Mouse (Mus musculus): ENCODE data around the gene Dnase1l3.
"Not testable (repeated sequence)": the region's sequence is repeated elsewhere in the genome, so short reads cannot be mapped to it uniquely, and the experiment has no call there.

Gene Dnase1l3

GRCm38 (mm10) chr14:8011297-8011696 is 16.9 kb upstream of the Dnase1l3 start:
- no peak for DNase-seq

DNA sequence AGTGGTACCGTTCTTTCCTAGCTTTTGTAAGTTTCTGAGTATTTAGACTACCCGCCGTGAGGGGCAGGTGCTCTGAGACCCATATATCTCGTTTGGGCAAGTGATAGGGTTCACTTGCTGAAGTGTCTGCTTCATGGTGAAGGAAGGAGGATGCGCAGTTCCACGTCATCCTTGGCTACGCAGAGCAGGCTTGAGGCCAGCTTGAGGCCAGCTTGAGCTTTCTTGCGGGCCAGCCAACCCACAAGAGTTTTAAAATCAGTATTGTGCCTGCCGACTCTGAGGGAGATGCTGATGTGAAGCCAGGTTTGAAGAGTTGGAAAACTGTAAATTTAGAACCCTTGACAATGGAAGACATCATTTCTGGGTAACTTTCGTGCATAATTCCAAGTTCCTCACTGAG is 13.6 kb upstream of the Dnase1l3 start:
- no peak for DNase-seq

- no peak for DNase-seq
These were observed 13.1 kb upstream of the Dnase1l3 start for GRCm38 (mm10) chr14:8007486-8007885.

- DNase-seq, result no peak
These were observed 12.7 kb upstream of the Dnase1l3 start for GRCm38 (mm10) chr14:8007084-8007483.

GRCm38 (mm10) chr14:8006061-8006460 is 11.7 kb upstream of the Dnase1l3 start:
- DNase-seq, result not testable (repeated sequence)

- DNase-seq, result no peak
These were observed 9.6 kb upstream of the Dnase1l3 start for GRCm38 (mm10) chr14:8003727-8004670.

DNA sequence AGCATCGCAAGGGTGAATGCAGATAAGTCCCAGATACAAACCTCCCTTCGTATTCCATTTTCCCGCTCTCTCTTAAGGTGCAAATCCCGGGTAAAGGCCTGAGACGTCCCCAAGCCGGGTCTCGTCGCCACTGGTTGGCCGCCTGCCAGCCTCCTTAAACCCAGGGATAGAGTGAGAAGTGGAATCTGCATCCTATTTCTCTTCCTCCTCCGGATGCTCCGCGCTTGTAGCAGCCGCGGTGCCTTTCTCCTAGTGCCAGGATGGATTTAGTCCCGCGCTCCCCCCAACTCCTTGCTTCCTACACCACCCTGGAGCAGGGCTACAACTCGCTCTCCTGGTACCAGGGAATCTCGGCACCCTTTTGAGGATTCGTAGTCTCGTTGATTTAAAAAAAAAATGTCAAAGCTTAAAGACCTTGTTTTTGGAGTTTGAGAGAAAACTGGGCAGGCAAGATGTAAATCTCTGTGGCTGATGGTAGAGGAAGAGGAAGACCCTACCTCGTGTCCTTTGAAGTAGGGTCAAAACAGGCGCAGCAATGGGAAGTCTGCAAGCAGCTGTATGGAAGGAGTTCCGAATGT is 8.8 kb upstream of the Dnase1l3 start:
- DNase-seq, result peak; percentile 79

GRCm38 (mm10) chr14:8002432-8003092 is 8.2 kb upstream of the Dnase1l3 start, which contains the start of gene Abhd6:
TSS of gene Abhd6 (plus strand) at chr14:8002902.
- DNase-seq, result peak; percentile 92

DNA sequence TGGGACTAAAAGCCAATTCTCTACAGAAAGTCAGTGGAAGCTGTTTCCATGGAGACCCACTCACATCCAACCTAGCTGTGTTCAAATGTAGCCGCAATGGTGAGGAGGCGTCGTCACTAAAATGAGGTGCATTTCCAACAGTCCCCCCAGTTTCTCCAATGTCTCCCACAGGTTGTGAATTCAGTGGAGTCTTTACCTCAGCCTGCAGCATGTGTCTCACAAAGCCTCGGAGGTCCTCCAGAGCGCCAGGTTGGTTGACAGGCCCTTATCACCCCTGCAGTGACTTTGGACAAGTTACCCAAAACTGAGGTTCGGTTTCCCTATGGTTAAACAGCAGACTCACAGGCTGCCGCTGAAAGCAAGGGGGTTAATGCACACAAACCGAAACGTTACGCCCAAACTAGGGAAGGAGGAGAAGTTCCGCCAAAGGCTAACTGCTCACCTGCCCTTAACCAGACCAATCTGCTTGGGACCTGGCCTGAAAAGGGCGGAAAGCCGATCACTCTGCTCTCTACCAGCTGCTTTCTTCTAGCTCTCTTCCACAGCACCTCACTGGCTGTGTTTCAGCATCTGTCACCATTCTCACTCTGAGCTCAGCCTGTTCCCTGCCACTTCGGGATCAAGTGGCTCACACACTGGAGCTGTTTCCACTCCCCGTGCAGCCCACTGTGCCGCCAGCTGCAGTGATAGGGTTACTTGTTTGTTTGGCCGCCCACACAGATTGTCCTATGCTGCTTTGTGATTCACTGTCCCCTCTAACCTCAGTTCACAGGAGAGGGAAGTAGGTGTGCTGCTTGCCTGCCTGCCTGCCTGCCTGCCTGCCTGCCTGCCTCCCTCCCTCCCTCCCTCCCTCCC is 6.7 kb upstream of the Dnase1l3 start:
- no peak for DNase-seq

- no peak for DNase-seq
These were observed 5.9 kb upstream of the Dnase1l3 start for GRCm38 (mm10) chr14:8000247-8000646.

DNA sequence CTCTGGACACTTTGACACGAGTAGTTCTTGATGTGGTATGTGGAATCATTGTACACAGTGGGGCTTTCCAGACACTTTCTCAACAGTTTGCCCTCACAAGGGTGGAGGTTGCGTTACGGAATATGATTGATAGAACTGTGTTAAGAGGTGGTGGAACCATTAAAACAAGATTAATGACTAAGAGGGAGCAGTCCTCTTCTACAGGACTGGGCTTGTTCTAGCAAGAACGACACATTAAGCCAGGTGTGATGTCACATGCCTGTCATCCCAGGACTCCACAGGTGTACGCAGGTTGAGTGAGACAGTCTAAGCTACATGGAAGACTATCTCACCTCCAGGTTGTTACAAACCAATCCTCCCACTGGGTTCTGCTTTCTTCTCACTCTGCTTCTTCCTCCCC is 5.1 kb upstream of the Dnase1l3 start:
- DNase-seq, result no peak

- DNase-seq, result no peak
These were observed 4.7 kb upstream of the Dnase1l3 start for GRCm38 (mm10) chr14:7999030-7999429.

GRCm38 (mm10) chr14:7997255-7997696 is 2.9 kb upstream of the Dnase1l3 start:
- peak; percentile 90 for DNase-seq

GRCm38 (mm10) chr14:7992158-7992557 is 2.2 kb downstream of the Dnase1l3 start:
- DNase-seq, result no peak

DNA sequence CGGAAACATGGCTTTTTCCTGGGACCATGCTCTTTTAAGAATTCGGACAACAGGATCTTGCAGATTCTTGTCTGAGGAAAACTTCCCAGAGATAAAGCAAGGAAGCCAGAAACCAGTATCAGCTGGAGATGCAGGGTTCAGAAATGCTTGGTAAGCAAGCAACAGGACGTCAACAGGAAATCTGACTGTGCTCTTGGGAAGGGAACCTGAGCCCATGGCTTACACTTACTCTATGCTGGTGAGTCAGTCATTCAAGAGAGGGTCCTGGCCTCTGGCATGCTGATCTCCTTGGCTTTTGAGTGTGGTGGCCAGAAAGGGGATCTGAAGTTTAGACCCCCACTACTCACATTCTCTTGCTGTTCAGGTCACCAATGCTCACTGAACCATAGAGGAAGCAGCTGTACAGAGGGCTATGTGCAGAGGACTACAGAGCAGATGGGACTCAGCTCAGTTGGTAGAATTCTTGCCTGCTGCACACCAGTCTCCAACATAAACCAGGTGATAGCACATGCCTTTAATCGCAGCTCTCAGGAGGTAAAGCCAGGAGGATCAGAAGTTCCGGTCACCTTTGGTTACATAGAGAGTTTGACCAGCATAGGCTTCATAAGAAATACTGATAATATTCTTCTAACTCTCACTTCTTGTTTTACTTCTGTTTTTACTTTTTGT is 3.1 kb downstream of the Dnase1l3 start:
- no peak for DNase-seq

- DNase-seq, result no peak
These were observed 4.4 kb downstream of the Dnase1l3 start for GRCm38 (mm10) chr14:7989961-7990360.

DNA sequence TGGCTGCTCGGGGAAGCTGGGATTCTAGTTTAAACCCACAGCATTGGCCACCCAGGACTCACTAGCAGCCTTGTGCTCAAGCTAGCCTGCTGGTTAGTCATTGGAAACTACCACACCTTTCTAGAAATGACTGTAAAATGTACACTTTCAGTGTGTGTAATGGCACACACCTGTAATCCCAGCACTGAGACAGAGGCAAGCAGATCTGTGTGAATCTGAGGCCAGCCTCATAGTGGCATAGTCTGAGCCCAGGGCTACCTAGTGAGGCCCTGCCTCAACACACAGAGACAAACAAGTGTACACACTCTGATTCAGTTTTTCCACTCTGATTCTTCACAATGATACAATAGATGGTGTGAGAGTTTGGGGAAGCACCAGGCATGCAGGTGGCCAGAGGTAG is 5.0 kb downstream of the Dnase1l3 start:
- DNase-seq, result no peak

DNA sequence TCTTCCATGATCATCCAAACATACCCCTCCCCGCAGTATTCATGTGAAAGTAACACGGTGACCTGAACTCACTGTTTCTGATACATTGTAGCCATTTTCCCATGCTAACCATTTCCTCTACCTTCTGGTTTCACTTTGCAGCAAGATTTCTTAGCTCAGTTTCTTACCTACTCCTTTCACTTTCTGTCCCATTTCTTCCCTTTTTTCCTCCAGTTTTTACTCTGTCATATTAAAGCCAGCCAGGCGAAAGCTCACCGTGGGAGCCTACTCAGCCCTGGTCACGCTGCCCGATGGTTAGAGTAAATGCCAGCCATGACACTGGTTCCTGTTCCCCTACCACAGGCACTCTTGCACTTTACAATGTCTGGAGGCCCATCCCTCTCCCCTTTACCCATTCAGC is 7.5 kb downstream of the Dnase1l3 start:
- no peak for DNase-seq

DNA sequence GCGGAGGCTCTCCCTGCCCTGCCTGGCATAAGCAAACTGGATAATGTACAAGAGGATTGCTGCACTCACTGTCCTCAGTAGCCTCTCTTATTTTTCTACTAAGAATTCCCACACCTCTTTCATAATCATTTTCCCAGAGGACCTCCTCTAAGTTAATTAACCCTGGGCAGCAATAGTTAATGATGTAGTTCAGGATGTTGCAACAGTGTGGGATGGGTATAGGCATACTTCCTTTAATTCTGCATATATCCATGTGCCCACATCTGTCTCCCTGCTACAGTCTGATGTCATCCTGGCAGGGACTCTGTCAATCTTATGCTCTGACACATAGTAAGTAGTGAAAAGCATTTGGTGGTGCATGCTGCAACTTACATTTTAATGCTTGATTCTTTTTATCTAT is 13.1 kb downstream of the Dnase1l3 start:
- DNase-seq, result no peak

DNA sequence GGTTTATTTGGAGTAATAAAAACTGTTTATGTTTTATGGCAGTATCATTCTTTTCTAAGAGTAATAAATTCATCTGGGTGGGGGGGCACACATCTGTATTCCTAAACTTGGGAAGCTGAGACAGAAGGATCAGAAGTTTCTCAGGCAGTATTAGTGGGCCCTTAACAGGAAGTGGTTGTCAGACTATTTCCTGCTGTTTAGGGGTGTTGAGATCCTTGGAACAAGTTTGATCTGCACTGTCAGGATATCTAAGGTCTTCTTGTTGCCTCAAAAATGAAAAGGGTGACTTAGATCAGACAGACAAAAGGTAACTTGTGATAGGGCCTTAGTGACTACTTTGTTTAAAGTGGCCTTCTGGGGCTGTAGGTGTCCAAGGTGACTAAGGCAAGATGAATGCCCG is 16.2 kb downstream of the Dnase1l3 start:
- DNase-seq, result no peak

- no peak for DNase-seq
These were observed 16.9 kb downstream of the Dnase1l3 start for GRCm38 (mm10) chr14:7977471-7977870.

- DNase-seq, result no peak
These were observed 19.2 kb downstream of the Dnase1l3 start for GRCm38 (mm10) chr14:7975177-7975576.

All from cerebellum, adult 9-11 months (tissue).